Mouse (Mus musculus) T-cell, adult 2 months (primary cell): ENCODE data around the gene Btbd35f1.
"Not testable (repeated sequence)": the region's sequence is repeated elsewhere in the genome, so short reads cannot be mapped to it uniquely, and the experiment has no call there.

ENCODE experiments used
- DNase-seq: peaks from one replicate; pipeline ENCODE4 v3.0.0; 2022; ENCODE audit warnings: low spot score

The Btbd35f1 gene

GRCm38 (mm10) chrX:32559755-32560154 lies at the start of gene Btbd35f1:
Gene Btbd35f1, plus strand, starts transcription at chrX:32560055.
- DNase-seq = not testable (repeated sequence)

- not testable (repeated sequence) for DNase-seq
Measured at GRCm38 (mm10) chrX:32590878-32591542, 31.2 kb downstream of the Btbd35f1 start.

GRCm38 (mm10) chrX:32601008-32601407 lies 41.2 kb downstream of the Btbd35f1 start:
- DNase-seq = not testable (repeated sequence)

DNA sequence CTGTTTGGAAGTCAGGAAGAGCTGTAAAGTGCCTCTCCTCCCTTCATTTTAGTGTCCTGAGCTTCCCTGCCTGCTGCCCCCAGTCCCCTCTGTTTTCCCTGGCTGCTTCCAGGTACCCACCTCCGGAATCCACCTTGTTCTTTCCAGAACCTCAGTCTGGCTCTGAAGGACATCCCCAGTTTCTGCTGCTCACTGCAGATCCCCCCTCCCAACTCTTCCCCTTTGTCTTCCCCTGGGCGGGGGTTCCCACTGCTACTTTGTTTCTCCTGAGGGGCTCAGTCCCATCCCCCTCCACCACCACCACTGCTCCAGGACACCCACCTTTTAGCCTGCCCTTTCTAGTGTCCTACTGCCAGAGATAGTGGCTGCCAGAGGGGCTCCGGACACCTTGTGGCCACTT lies 41.6 kb downstream of the Btbd35f1 start:
- not testable (repeated sequence) for DNase-seq
